Mouse (Mus musculus): ENCODE measurements around the gene Smyd1. TPM values are rescaled to one million over a fixed set of nuclear protein-coding genes. Genes with fewer than 3 reads are reported as not detected.

Gene Smyd1
- total and polyA plus RNA-seq, 3 experiments = 0.08 to 0.37 (median 0.08) TPM

GRCm38 (mm10) chr6:71257375-71257774, 64.7 kb downstream of the Smyd1 start:
- Histone ChIP-seq H3K9ac (ENCODE audit: insufficient read depth, low read depth) (no peak overlapping the region), H3K79me2 (replicated peaks; ENCODE audit: control insufficient read depth, extremely low read depth, insufficient read depth, poor library complexity, severe bottlenecking) (no peaks in the 10 kb centered on the region), H3K36me3 (replicated peaks in 1 of 2; ENCODE audit: control insufficient read depth in 1 of 2, insufficient read depth in 1 of 2, low read length in 1 of 2) (no peaks in the 10 kb centered on the region), H3K4me1 (ENCODE audit: control insufficient read depth in 1 of 2, insufficient read depth in 2 of 2) (peaks cover 7% of the 10 kb centered on the region in 2 experiments; a peak in 3 of 4 replicates), H3K9me3 (replicated peaks; ENCODE audit: low read length) (no peaks in the 10 kb centered on the region), H3K27ac (ENCODE audit: insufficient read depth, low read depth) (no peak overlapping the region), H3K4me3 (replicated peaks in 1 of 3; ENCODE audit: low read depth in 2 of 3, low read length in 2 of 3, poor library complexity in 1 of 3) (no peak overlapping the region), H3K4me2 (ENCODE audit: insufficient read depth, low read depth, poor library complexity, severe bottlenecking) (no peak overlapping the region), H3K27me3 (replicated peaks) (no peaks in the 10 kb centered on the region)
- in situ Hi-C loops (cut with MboI; ENCODE audit: low pct_ligation_motif_present, low pct_unique_long_range_greater_than_20kb, low sequenced_read_pairs) (no loop called here), dilution Hi-C loops (cut with MboI; ENCODE audit: extremely low pct_ligation_motif_present, extremely low pct_unique_long_range_greater_than_20kb, low sequenced_read_pairs) (no loop called here)
- no peak for TF ChIP-seq TBP (conservative IDR thresholded peaks at IDR 0.05; ENCODE audit: low read depth, low read length)
- TF ChIP-seq NELFE (IDR thresholded peaks at IDR 0.05; ENCODE audit: low read depth, low read length) = no peak
- no peak for TF ChIP-seq E2F4 (IDR thresholded peaks at IDR 0.05; ENCODE audit: insufficient replicate concordance, low read depth, low read length)
- TF ChIP-seq MAFK (IDR thresholded peaks at IDR 0.05; ENCODE audit: insufficient replicate concordance, low read length) = no peak
- TF ChIP-seq RAD21 (IDR thresholded peaks at IDR 0.05; ENCODE audit: low read depth, low read length) = no peak
- no peak for TF ChIP-seq MAZ (IDR thresholded peaks at IDR 0.05; ENCODE audit: low read depth, low read length)
- no peak for TF ChIP-seq ZMIZ1 (IDR thresholded peaks at IDR 0.05; ENCODE audit: low read depth, low read length)
- no peak for TF ChIP-seq HCFC1 (IDR thresholded peaks at IDR 0.05; ENCODE audit: low read depth, low read length)
- no peak for TF ChIP-seq MYC (IDR thresholded peaks at IDR 0.05; ENCODE audit: low read depth, low read length)
- TF ChIP-seq POLR2A (IDR thresholded peaks at IDR 0.05; ENCODE audit: low read depth, low read length) = no peak
- TF ChIP-seq POLR2AphosphoS2 (IDR thresholded peaks at IDR 0.05; ENCODE audit: low read depth, low read length) = no peak
- TF ChIP-seq SIN3A (IDR thresholded peaks at IDR 0.05; ENCODE audit: low read length) = no peak
- no peak for TF ChIP-seq MEF2A (IDR thresholded peaks at IDR 0.05; ENCODE audit: borderline replicate concordance, low read depth, low read length)
- no peak for TF ChIP-seq BHLHE40 (IDR thresholded peaks at IDR 0.05; ENCODE audit: low read depth, low read length)
- TF ChIP-seq GABPA (IDR thresholded peaks at IDR 0.05; ENCODE audit: insufficient replicate concordance, low read depth, low read length) = no peak
- TF ChIP-seq MXI1 (IDR thresholded peaks at IDR 0.05; ENCODE audit: low read depth, low read length) = no peak
- TF ChIP-seq CHD2 (IDR thresholded peaks at IDR 0.05; ENCODE audit: low read length) = no peak
- no peak for TF ChIP-seq ZKSCAN1 (IDR thresholded peaks at IDR 0.05; ENCODE audit: borderline replicate concordance, low read depth, low read length)
- TF ChIP-seq USF1 (IDR thresholded peaks at IDR 0.05; ENCODE audit: low read depth, low read length) = no peak
- TF ChIP-seq RCOR1 (conservative IDR thresholded peaks at IDR 0.05; ENCODE audit: low read depth, low read length) = no peak
- DNase-seq (ENCODE audit: extremely low read depth) = no peak

DNA sequence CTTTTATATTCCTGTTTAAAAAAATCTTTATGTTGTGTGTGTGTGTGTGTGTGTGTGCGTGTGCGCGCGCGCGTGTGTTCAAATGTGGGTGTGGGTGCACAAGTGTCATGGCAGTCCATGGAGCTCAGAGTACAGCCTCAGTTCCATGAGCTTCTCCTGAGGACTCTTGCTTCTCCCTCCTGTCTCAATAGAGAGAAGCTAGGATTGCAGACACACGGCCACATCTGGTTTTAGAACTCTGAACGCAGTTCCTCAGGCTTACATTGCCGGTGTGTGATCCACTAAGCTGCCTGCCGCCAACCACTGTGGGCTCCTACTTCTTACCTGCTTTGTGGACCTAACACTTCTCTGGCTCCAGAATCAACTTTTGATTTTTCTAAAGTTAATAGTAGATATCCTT, 65.9 kb downstream of the Smyd1 start:
- Histone ChIP-seq H3K27me3 (replicated peaks) (no peaks in the 10 kb centered on the region), H3K4me3 (replicated peaks in 1 of 3; ENCODE audit: low read depth in 2 of 3, low read length in 2 of 3, poor library complexity in 1 of 3) (no peak overlapping the region), H3K9ac (ENCODE audit: insufficient read depth, low read depth) (no peak overlapping the region), H3K36me3 (replicated peaks in 1 of 2; ENCODE audit: control insufficient read depth in 1 of 2, insufficient read depth in 1 of 2, low read length in 1 of 2) (no peaks in the 10 kb centered on the region), H3K4me1 (ENCODE audit: control insufficient read depth in 1 of 2, insufficient read depth in 2 of 2) (peaks cover 3 to 9% of the 10 kb centered on the region in 2 experiments), H3K27ac (ENCODE audit: insufficient read depth, low read depth) (no peak overlapping the region), H3K79me2 (replicated peaks; ENCODE audit: control insufficient read depth, extremely low read depth, insufficient read depth, poor library complexity, severe bottlenecking) (no peaks in the 10 kb centered on the region), H3K9me3 (replicated peaks; ENCODE audit: low read length) (no peaks in the 10 kb centered on the region), H3K4me2 (ENCODE audit: insufficient read depth, low read depth, poor library complexity, severe bottlenecking) (no peak overlapping the region)
- DNase-seq (ENCODE audit: extremely low read depth) = no peak
- TF ChIP-seq ZKSCAN1 (IDR thresholded peaks at IDR 0.05; ENCODE audit: borderline replicate concordance, low read depth, low read length) (no peak), NRF1 (IDR thresholded peaks at IDR 0.05; ENCODE audit: low read depth, low read length) (no peak), JUND (conservative IDR thresholded peaks at IDR 0.05; ENCODE audit: low read depth, low read length) (no peak), MYC (IDR thresholded peaks at IDR 0.05; ENCODE audit: low read depth, low read length) (no peak), POLR2AphosphoS2 (IDR thresholded peaks at IDR 0.05; ENCODE audit: low read depth, low read length) (no peak), MAFK (IDR thresholded peaks at IDR 0.05; ENCODE audit: insufficient replicate concordance, low read length) (no peak), EP300 (IDR thresholded peaks at IDR 0.05; ENCODE audit: low read length) (no peak), ETS1 (conservative IDR thresholded peaks at IDR 0.05; ENCODE audit: low read depth, low read length) (no peak), GABPA (IDR thresholded peaks at IDR 0.05; ENCODE audit: insufficient replicate concordance, low read depth, low read length) (no peak), CHD2 (IDR thresholded peaks at IDR 0.05; ENCODE audit: low read length) (no peak), MAX (IDR thresholded peaks at IDR 0.05; ENCODE audit: low read length) (no peak), KAT2A (IDR thresholded peaks at IDR 0.05; ENCODE audit: insufficient replicate concordance, low read length) (no peak), USF1 (IDR thresholded peaks at IDR 0.05; ENCODE audit: low read depth, low read length) (no peak), ELF1 (IDR thresholded peaks at IDR 0.05; ENCODE audit: low read depth, low read length) (no peak), JUN (IDR thresholded peaks at IDR 0.05; ENCODE audit: insufficient read depth, low read depth, low read length) (no peak), MEF2A (IDR thresholded peaks at IDR 0.05; ENCODE audit: borderline replicate concordance, low read depth, low read length) (no peak), USF2 (conservative IDR thresholded peaks at IDR 0.05; ENCODE audit: low read depth, low read length) (no peak), UBTF (IDR thresholded peaks at IDR 0.05; ENCODE audit: low read depth, low read length) (no peak), MXI1 (IDR thresholded peaks at IDR 0.05; ENCODE audit: low read depth, low read length) (no peak), E2F4 (IDR thresholded peaks at IDR 0.05; ENCODE audit: insufficient replicate concordance, low read depth, low read length) (no peak)
- dilution Hi-C loops (cut with MboI; ENCODE audit: extremely low pct_ligation_motif_present, extremely low pct_unique_long_range_greater_than_20kb, low sequenced_read_pairs) (no loop called here), in situ Hi-C loops (cut with MboI; ENCODE audit: low pct_ligation_motif_present, low pct_unique_long_range_greater_than_20kb, low sequenced_read_pairs) (no loop called here)
